Mouse (Mus musculus) embryonic facial prominence, embryonic 15.5 days (tissue): ENCODE measurements at regions not wholly inside any gene's neighbourhood (a gene's known extent, or its start where the extent isn't known, plus 50 kb on each side); places are given as distances from the start of the nearest gene placed in this dataset.

Experiments
- ATAC-seq: fragments of 200-750 bp; cut with Nextera tagmentation; 2 replicates; pipeline ENCODE4 v1.8.0; 2017; ENCODE audit warnings: low read depth, moderate TSS enrichment; ENCODE audit not compliant: insufficient number of reproducible peaks, low FRiP score, low TSS enrichment
- H3K27ac ChIP-seq: fragments of 300-500 bp; sonication (generic); replicated peaks from 2 replicates; pipeline ENCODE4 v1.5.1; 2015; ENCODE audit warnings: mild to moderate bottlenecking, inconsistent platforms
- H3K27me3 ChIP-seq: fragments of 300-500 bp; sonication (generic); 2 replicates; pipeline ENCODE4 v1.6.1; 2015; ENCODE audit warnings: inconsistent platforms
- H3K36me3 ChIP-seq: fragments of 300-500 bp; sonication (generic); 2 replicates; pipeline ENCODE4 v1.6.1; 2015; ENCODE audit warnings: mild to moderate bottlenecking, inconsistent platforms
- H3K4me1 ChIP-seq: fragments of 300-500 bp; sonication (generic); 2 replicates; pipeline ENCODE4 v1.6.1; 2015; ENCODE audit warnings: inconsistent platforms
- H3K4me2 ChIP-seq: fragments of 300-500 bp; sonication (generic); replicated peaks from 2 replicates; pipeline ENCODE4 v1.6.1; 2015; ENCODE audit warnings: mild to moderate bottlenecking, inconsistent platforms
- H3K4me3 ChIP-seq: fragments of 300-500 bp; sonication (generic); replicated peaks from 2 replicates; pipeline ENCODE4 v1.5.1; 2015; ENCODE audit warnings: mild to moderate bottlenecking, inconsistent platforms
- H3K9ac ChIP-seq: fragments of 300-500 bp; sonication (generic); 2 replicates; pipeline ENCODE4 v1.6.1; 2015; ENCODE audit warnings: inconsistent platforms
- H3K9me3 ChIP-seq: fragments of 300-500 bp; sonication (generic); replicated peaks from 2 replicates; pipeline ENCODE4 v1.6.1; 2016; ENCODE audit warnings: inconsistent platforms
- WGBS: fragments of 180-500 bp; shearing (Covaris S2); methylation state at CpG from one replicate; pipeline ENCODE4 v1.1.7; 2015; 5-methylcytosine and 5-hydroxymethylcytosine counted together

DNA sequence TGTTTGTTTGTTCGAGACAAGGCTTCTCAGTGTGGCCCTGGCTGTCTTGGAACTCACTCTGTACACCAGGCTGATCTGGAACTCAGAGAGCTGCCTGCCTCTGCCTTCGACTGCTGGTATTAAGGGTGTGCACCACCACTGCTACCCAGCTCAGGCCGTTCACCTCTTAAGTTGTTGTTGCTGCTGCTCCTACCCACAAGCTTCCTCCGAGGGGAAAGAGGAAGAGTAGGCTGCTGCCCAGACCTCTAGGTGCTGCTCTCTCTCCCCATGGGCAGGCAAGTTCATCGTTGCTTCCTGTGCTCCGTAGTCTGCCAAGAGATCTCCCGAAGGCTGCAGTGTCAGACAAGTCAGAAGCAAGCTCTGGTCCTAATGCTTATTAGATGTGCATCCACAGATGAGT is 64.2 kb upstream of the Plet1 start:
- no peak overlapping the region for H3K27ac ChIP-seq
- no peak overlapping the region for H3K9ac ChIP-seq
- no peaks in the 10 kb centered on the region for H3K4me1 ChIP-seq
- 78% methylated on average over 7 of the region's 7 CpGs for WGBS
- H3K4me3 ChIP-seq, result no peak overlapping the region
- H3K9me3 ChIP-seq, result no peaks in the 10 kb centered on the region
- H3K4me2 ChIP-seq, result no peak overlapping the region
- H3K36me3 ChIP-seq, result no peaks in the 10 kb centered on the region
- no peak for ATAC-seq
- H3K27me3 ChIP-seq, result no peaks in the 10 kb centered on the region

DNA sequence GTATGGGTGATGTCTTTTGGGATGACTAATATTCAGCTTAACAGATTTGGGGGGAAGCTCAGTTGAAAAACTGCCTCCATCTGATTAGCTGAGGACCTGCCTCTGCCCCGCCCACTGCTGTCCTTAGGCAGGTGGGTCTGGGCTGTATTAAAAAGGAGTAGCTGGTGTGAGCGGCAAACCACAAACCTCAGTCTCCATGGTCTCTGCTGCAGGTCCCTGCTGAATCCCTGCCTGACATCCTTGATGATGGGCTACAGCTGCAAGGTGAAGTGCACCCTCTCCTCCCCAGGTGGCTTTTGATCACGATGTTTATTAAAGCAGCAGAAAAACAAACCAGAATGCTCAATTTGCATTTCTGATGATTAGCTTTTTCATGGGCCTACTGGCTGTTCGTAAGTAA is 60.8 kb upstream of the Plet1 start:
- WGBS, result 65% methylated on average over 4 of the region's 4 CpGs
- no peak overlapping the region for H3K27ac ChIP-seq
- H3K36me3 ChIP-seq, result no peaks in the 10 kb centered on the region
- no peak overlapping the region for H3K4me2 ChIP-seq
- no peak overlapping the region for H3K4me3 ChIP-seq
- no peak overlapping the region for H3K9ac ChIP-seq
- H3K27me3 ChIP-seq, result no peaks in the 10 kb centered on the region
- H3K9me3 ChIP-seq, result no peaks in the 10 kb centered on the region
- ATAC-seq, result no peak
- H3K4me1 ChIP-seq, result peaks cover 7% of the 10 kb centered on the region; the same call in 1 of the 2 replicates

DNA sequence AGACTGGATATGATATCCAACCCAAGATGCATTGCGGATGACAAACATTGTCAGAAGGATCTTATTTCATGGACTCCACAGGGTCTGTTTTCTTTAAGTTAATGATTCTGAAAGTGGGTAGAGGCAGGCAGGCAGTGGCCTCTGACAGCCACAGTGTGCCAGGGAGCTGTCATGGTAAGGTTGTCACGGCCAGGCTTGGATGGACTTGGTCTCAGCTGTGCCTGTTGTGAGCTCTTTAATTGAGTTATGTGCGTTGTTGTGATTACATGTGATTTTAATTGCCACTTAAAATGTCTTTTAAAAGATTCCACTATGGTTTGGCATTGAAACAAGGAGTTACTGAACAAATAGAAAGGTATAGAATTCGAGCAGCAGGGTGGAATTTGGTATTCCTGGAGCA is 60.3 kb upstream of the Plet1 start:
- Histone ChIP-seq H3K4me3 (no peak overlapping the region), H3K4me2 (no peak overlapping the region), H3K27ac (no peak overlapping the region), H3K4me1 (peaks cover 7% of the 10 kb centered on the region; the same call in 1 of the 2 replicates), H3K36me3 (no peaks in the 10 kb centered on the region), H3K9me3 (no peaks in the 10 kb centered on the region), H3K9ac (no peak overlapping the region), H3K27me3 (no peaks in the 10 kb centered on the region)
- 0 out of 2 replicates have a peak, but pooled peaks have one; percentile 56 for ATAC-seq
- 46% methylated on average over 4 of the region's 4 CpGs for WGBS

DNA sequence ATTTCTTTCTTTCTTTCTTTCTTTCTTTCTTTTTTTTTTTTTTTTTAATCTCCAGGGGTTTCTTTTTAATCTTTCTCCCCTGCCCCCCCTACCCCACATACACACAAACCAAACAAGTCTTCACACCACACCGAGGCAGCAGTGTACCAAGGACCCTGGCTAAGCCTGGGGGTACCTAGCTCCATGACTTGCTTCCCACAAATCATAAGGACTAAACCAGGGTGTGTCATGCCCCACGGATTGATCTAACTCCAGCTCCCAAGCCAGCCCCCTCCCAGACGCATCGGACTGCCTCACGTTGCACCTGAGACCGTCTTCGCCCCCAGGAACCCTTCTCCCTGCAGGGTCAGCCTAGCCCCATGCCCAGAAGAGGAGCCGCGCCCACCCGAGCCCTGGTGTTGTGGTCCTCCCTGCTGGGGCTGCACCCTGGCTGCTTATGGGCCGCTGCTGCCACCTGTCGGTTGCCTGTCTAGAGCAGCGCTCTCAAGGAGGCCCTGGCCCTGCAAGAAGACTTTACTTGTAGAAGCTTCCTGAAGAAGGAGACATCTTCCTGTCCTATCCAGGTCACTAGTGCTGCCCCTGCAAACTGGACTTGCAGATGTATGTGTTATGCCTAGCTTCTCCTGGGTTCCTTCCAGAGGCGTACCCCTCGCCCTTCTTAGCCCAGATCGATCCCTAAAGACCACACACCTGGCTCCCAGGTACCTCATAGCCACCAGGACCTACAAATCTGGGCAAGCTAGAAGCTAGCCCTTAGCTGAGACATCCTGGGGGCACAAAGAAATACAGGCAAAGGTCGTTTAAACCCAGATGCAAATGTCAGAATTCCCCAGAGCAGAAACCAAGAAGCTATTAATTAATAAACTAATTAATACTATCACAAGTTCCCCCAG is 56.2 kb upstream of the Plet1 start:
- Histone ChIP-seq H3K4me3 (peak overlapping the region; percentile 36), H3K27me3 (0 out of 2 replicates have a peak, but pooled peaks cover 3% of the 10 kb centered on the region), H3K9me3 (no peaks in the 10 kb centered on the region), H3K27ac (no peak overlapping the region), H3K36me3 (no peaks in the 10 kb centered on the region), H3K9ac (no peak overlapping the region), H3K4me2 (peak overlapping the region; percentile 70), H3K4me1 (peaks cover 11% of the 10 kb centered on the region; the same call in 1 of the 2 replicates)
- peak; percentile 66; the same call in 1 of the 2 replicates for ATAC-seq
- 18% methylated on average over 17 of the region's 17 CpGs for WGBS

DNA sequence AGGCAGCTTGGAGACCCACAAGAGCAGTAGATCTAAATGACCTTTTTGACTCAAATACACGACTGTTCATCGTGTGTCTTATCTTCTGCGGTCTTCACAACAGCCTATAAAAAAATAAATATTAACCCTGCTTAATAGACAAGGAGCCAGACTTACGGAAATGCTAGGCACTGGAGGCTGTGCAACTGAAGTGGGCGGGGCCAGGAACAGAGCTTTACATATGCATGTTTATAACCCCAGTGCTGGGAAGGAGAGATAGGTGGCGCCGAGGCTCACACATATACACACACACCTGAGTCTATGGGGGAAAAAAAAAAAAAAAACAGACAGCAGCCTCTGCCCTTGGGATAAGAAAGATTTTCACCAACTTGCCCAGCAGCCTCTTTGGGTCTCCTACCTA is 55.6 kb upstream of the Plet1 start:
- H3K27me3 ChIP-seq, result 0 out of 2 replicates have a peak, but pooled peaks cover 3% of the 10 kb centered on the region
- no peaks in the 10 kb centered on the region for H3K36me3 ChIP-seq
- H3K4me3 ChIP-seq, result no peak overlapping the region
- H3K9me3 ChIP-seq, result no peaks in the 10 kb centered on the region
- no peak for ATAC-seq
- WGBS, result 59% methylated on average over 7 of the region's 7 CpGs
- no peak overlapping the region for H3K27ac ChIP-seq
- peaks cover 11% of the 10 kb centered on the region; the same call in 1 of the 2 replicates for H3K4me1 ChIP-seq
- H3K4me2 ChIP-seq, result no peak overlapping the region
- no peak overlapping the region for H3K9ac ChIP-seq

DNA sequence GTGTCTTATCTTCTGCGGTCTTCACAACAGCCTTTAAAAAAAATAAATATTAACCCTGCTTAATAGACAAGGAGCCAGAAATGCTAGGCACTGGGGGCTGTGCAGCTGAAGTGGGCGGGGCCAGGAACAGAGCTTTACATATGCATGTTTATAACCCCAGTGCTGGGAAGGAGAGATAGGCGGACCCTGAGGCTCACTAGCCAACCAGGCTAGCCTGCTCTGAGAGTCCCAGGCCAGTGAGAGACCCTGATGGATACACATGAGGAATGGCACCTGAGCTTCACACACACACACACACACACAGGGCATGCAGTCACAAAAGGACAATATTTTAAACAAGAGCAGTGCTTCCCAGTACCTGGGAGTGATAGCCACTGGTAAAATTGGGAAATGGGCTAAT is 54.1 kb upstream of the Plet1 start:
- Histone ChIP-seq H3K36me3 (no peaks in the 10 kb centered on the region), H3K27me3 (0 out of 2 replicates have a peak, but pooled peaks cover 3% of the 10 kb centered on the region), H3K9ac (no peak overlapping the region), H3K4me3 (no peak overlapping the region), H3K27ac (no peak overlapping the region; the same call in 1 of the 2 replicates), H3K4me2 (no peak overlapping the region), H3K9me3 (0 out of 2 replicates have a peak, but pooled peaks cover 4% of the 10 kb centered on the region), H3K4me1 (peaks cover 11% of the 10 kb centered on the region; the same call in 1 of the 2 replicates)
- no peak for ATAC-seq
- WGBS, result 78% methylated on average over 3 of the region's 3 CpGs

DNA sequence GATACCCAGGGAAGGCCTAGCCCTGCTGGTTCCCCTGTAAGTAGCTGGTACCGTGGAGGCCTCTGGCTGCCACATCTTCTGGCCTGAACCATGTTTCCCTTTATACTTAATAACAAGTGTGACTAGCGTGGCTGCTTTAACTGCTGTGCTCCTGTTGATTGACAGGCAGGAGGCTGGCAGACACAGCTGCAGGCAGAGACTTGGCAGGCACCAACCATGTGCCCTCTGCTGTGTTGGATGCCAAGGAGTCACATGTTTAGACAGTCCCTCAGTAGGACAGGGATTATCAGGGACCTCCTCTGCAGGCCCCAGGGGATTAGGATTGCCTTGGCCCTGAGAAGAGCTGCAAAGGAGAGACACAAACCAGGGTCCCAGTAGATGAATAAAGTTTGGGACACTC is 53.6 kb upstream of the Plet1 start:
- Histone ChIP-seq H3K36me3 (no peaks in the 10 kb centered on the region), H3K4me1 (peaks cover 11% of the 10 kb centered on the region; the same call in 1 of the 2 replicates), H3K4me2 (no peak overlapping the region), H3K4me3 (no peak overlapping the region), H3K27ac (no peak overlapping the region; the same call in 1 of the 2 replicates), H3K27me3 (0 out of 2 replicates have a peak, but pooled peaks cover 3% of the 10 kb centered on the region), H3K9ac (no peak overlapping the region), H3K9me3 (0 out of 2 replicates have a peak, but pooled peaks cover 5% of the 10 kb centered on the region)
- WGBS, result 39% methylated on average over 2 of the region's 2 CpGs
- peak; percentile 65; the same call in 1 of the 2 replicates for ATAC-seq

DNA sequence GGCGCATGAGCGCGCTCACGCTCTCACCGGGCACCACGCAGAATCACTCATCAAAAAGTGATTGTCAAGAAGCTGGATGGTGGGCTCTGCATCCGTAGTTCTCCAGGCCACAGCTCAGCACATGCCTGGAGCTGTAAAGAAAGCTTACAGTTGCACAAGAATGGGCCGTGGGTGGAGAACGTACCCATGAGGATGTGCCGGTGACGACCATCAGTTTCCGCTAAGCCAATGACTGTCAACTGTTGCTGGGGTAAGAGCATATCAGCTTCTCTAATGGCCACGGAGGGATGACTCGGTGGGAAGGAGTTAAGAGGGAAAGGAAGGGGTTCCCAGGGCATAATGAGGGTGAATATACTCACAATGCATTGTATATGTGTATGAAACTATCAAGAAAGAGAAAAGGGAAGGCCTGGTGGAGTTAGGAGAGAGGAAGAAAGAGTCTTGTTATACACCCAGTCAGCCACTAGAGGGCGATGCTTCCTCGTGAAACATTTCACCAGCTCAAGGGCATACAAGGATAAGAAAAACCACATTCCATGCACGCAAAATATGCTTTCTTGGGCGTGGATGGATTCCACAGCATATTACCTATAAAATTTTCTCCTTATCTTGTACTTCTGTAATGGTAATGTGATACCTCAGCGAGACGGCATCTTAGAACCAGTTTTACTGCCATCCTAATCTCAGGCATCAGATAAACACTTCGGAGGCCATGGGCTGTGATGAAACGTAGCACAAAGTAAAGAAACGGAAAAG is 50.4 kb upstream of the Plet1 start:
- 0 out of 2 replicates have a peak, but pooled peaks cover 3% of the 10 kb centered on the region for H3K27me3 ChIP-seq
- H3K9ac ChIP-seq, result no peak overlapping the region
- H3K4me3 ChIP-seq, result no peak overlapping the region
- no peaks in the 10 kb centered on the region for H3K36me3 ChIP-seq
- H3K4me1 ChIP-seq, result 0 out of 2 replicates have a peak, but pooled peaks cover 5% of the 10 kb centered on the region
- no peak overlapping the region for H3K27ac ChIP-seq
- 0 out of 2 replicates have a peak overlapping the region, but pooled peaks have one; percentile 17 for H3K4me2 ChIP-seq
- H3K9me3 ChIP-seq, result 0 out of 2 replicates have a peak, but pooled peaks cover 5% of the 10 kb centered on the region
- 45% methylated on average over 23 of the region's 23 CpGs for WGBS
- ATAC-seq, result no peak
